Mouse (Mus musculus): ENCODE results near the gene Scmh1. TPM values are rescaled to one million over a fixed set of nuclear protein-coding genes. Genes with fewer than 3 reads are reported as not detected.

Scmh1 gene
- polyA plus RNA-seq, 1 experiment from 2014 or later, result 36.8 TPM

- H3K4me1 ChIP-seq, result no peaks in the 10 kb centered on the region
- H3K36me3 ChIP-seq, result peaks cover 91% of the 10 kb centered on the region
- no peak for DNase-seq (ENCODE audit: low spot score)
- H3K27me3 ChIP-seq (ENCODE audit: low read depth, poor library complexity, severe bottlenecking), result no peaks in the 10 kb centered on the region
- WGBS, result 77% methylated on average over 5 of the region's 5 CpGs
- H3K4me3 ChIP-seq, result no peak overlapping the region
- H3K27ac ChIP-seq (replicated peaks), result no peak overlapping the region
- H3K9me3 ChIP-seq (replicated peaks), result no peaks in the 10 kb centered on the region
Measured at GRCm38 (mm10) chr4:120521761-120522160, 116.7 kb downstream of the Scmh1 start.

DNA sequence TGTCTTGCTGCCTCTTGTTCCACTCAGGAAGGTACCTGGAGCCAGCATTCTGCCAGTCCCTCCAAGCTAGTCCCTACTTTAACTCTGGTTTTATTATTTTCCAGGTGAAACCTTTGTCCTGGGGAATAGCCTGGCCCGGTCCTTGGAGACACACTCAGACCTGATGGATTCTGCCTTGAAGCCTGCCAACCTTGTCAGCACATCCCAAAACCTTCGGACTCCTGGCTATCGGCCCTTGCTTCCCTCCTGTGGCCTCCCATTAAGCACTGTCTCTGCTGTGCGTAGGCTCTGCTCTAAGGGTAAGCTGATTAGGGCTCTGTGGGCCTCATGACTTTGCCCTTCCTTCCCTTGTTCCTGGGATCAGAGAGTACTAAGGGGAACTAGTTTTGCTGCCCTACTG is 117.3 kb downstream of the Scmh1 start:
- H3K4me3 ChIP-seq, result no peak overlapping the region
- WGBS, result 90% methylated on average over 4 of the region's 4 CpGs
- no peak overlapping the region for H3K27ac ChIP-seq (replicated peaks)
- H3K36me3 ChIP-seq, result peaks cover 87% of the 10 kb centered on the region
- no peaks in the 10 kb centered on the region for H3K27me3 ChIP-seq (ENCODE audit: low read depth, poor library complexity, severe bottlenecking)
- no peak for DNase-seq (ENCODE audit: low spot score)
- H3K9me3 ChIP-seq (replicated peaks), result no peaks in the 10 kb centered on the region
- no peaks in the 10 kb centered on the region for H3K4me1 ChIP-seq

DNA sequence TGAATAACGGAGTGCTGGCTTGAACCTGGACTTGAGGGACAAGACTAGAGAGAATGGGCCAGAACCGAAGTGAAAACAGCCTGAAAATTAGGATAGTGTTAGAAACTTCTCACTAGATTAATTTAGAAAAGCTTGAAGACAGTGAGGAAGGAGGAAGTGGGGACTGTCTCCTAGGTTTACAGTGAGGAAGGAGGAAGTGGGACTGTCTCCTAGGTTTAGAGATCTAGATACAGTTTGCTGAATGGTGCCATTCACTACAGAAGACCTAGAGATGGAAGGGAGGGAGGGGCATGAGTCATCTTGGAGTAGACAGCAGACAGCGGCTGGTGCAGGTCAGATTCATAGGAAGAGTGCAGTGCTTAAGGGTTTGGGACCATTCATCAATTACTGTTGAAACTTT is 118.0 kb downstream of the Scmh1 start:
- no peaks in the 10 kb centered on the region for H3K27me3 ChIP-seq (ENCODE audit: low read depth, poor library complexity, severe bottlenecking)
- H3K4me3 ChIP-seq, result no peak overlapping the region
- H3K27ac ChIP-seq (replicated peaks), result no peak overlapping the region
- DNase-seq (ENCODE audit: low spot score), result no peak
- H3K36me3 ChIP-seq, result peaks cover 84% of the 10 kb centered on the region
- no peaks in the 10 kb centered on the region for H3K4me1 ChIP-seq
- 89% methylated on average over 3 of the region's 3 CpGs for WGBS
- H3K9me3 ChIP-seq (replicated peaks), result no peaks in the 10 kb centered on the region

- WGBS, result 74% methylated on average over 9 of the region's 9 CpGs
- H3K9me3 ChIP-seq (replicated peaks), result no peaks in the 10 kb centered on the region
- DNase-seq (ENCODE audit: low spot score), result no peak
- no peaks in the 10 kb centered on the region for H3K27me3 ChIP-seq (ENCODE audit: low read depth, poor library complexity, severe bottlenecking)
- H3K36me3 ChIP-seq, result peaks cover 81% of the 10 kb centered on the region
- no peak overlapping the region for H3K27ac ChIP-seq (replicated peaks)
- no peak overlapping the region for H3K4me3 ChIP-seq
- H3K4me1 ChIP-seq, result no peaks in the 10 kb centered on the region
Measured at GRCm38 (mm10) chr4:120528171-120528570, 123.1 kb downstream of the Scmh1 start.

DNA sequence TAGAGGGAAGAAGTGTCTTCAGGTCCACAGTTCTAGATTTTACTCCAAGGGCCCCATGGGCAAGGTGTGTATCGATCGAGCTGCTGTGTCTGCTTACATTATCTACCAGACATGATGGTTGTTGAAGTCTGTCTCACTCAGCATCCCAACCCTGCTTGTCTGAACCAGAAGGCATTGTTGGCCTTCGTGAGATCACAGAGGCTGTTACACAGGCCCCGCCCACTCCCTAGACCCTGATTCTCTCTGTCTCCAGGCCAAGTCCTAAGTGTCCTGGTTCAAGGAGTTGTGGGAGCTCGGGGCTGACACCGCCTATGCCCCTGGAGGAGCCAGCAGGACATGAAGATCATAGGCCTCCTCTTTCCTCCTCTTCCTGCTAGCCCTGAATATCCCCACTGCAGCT is 126.9 kb downstream of the Scmh1 start, which contains the start of gene Slfnl1:
Gene Slfnl1, plus strand, starts transcription at position 246 of the 400 bp plus-strand sequence.
- Histone ChIP-seq H3K27me3 (ENCODE audit: low read depth, poor library complexity, severe bottlenecking) (no peaks in the 10 kb centered on the region), H3K27ac (replicated peaks) (no peak within 1 kb of the TSS), H3K4me3 (no peak within 1 kb of the TSS), H3K4me1 (no peaks in the 10 kb centered on the region), H3K9me3 (replicated peaks) (no peaks in the 10 kb centered on the region), H3K36me3 (peaks cover 60% of the 10 kb centered on the region)
- WGBS, result 89% methylated on average over 6 of the region's 6 CpGs
- DNase-seq (ENCODE audit: low spot score), result no peak

DNA sequence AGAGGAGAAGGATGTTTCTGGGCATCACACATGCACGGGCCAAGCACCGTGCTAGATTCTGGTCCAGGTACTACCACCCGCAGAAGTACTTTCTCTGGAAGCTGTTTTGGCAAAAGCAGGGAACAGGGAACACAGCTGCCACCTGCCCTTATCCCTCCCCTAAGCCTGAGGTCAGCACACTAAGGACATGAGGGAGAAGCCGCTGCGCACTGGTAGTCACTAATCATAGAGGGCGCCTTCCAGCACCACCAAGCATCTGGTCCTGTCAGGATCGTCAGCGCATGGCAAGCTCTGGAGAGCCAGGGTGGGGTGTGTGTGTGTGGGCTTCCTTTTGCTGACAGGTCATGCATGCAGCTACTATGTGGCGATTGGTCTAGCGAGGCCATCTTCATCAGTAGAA is 133.6 kb downstream of the Scmh1 start:
- H3K27ac ChIP-seq (replicated peaks), result no peak overlapping the region
- no peaks in the 10 kb centered on the region for H3K9me3 ChIP-seq (replicated peaks)
- no peak overlapping the region for H3K4me3 ChIP-seq
- H3K27me3 ChIP-seq (ENCODE audit: low read depth, poor library complexity, severe bottlenecking), result no peaks in the 10 kb centered on the region
- DNase-seq (ENCODE audit: low spot score), result no peak
- H3K4me1 ChIP-seq, result no peaks in the 10 kb centered on the region
- WGBS, result 94% methylated on average over 10 of the region's 10 CpGs
- peaks cover 68% of the 10 kb centered on the region for H3K36me3 ChIP-seq

GRCm38 (mm10) chr4:120544896-120545295 is 139.8 kb downstream of the Scmh1 start:
- no peak overlapping the region for H3K4me3 ChIP-seq
- H3K36me3 ChIP-seq, result peaks cover 99% of the 10 kb centered on the region
- no peak for DNase-seq (ENCODE audit: low spot score)
- H3K4me1 ChIP-seq, result no peaks in the 10 kb centered on the region
- no peak overlapping the region for H3K27ac ChIP-seq (replicated peaks)
- H3K9me3 ChIP-seq (replicated peaks), result no peaks in the 10 kb centered on the region
- no peaks in the 10 kb centered on the region for H3K27me3 ChIP-seq (ENCODE audit: low read depth, poor library complexity, severe bottlenecking)
- 69% methylated on average over 1 of the region's 1 CpGs for WGBS

- H3K4me3 ChIP-seq, result no peak overlapping the region
- peaks cover 98% of the 10 kb centered on the region for H3K36me3 ChIP-seq
- WGBS, result 92% methylated on average over 6 of the region's 6 CpGs
- H3K9me3 ChIP-seq (replicated peaks), result no peaks in the 10 kb centered on the region
- H3K27ac ChIP-seq (replicated peaks), result no peak overlapping the region
- no peaks in the 10 kb centered on the region for H3K27me3 ChIP-seq (ENCODE audit: low read depth, poor library complexity, severe bottlenecking)
- DNase-seq (ENCODE audit: low spot score), result no peak
- no peaks in the 10 kb centered on the region for H3K4me1 ChIP-seq
Measured at GRCm38 (mm10) chr4:120556592-120556991, 151.5 kb downstream of the Scmh1 start.

- Histone ChIP-seq H3K27me3 (ENCODE audit: low read depth, poor library complexity, severe bottlenecking) (no peaks in the 10 kb centered on the region), H3K36me3 (peaks cover 70% of the 10 kb centered on the region), H3K4me3 (no peak overlapping the region), H3K4me1 (peaks cover 32% of the 10 kb centered on the region), H3K27ac (replicated peaks) (no peak overlapping the region), H3K9me3 (replicated peaks) (no peaks in the 10 kb centered on the region)
- DNase-seq (ENCODE audit: low spot score), result no peak
- WGBS, result 92% methylated on average over 2 of the region's 2 CpGs
Measured at GRCm38 (mm10) chr4:120565726-120566125, 160.6 kb downstream of the Scmh1 start.

DNA sequence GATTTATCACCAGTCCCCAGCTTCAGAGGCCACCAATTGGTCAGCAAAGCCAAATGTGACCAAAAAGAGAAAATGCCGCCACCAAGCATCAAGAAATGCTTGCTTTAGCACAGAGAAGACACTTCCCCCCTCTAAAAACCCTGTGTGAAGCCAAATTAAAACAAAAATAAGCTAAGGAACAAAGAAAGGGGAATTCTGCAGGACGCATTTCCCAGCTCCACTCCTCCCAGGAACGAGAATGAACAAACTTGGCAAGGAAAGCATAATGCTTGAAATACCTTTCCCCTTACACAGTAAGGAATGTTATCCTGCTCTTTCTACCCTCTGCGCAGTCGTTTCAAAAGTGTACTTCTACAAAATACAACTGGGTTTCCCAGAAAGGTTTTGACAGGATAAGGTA is 162.9 kb downstream of the Scmh1 start:
- Histone ChIP-seq H3K27ac (replicated peaks) (no peak overlapping the region), H3K4me3 (peak overlapping the region; percentile 83), H3K9me3 (replicated peaks) (no peaks in the 10 kb centered on the region), H3K36me3 (peaks cover 47% of the 10 kb centered on the region), H3K27me3 (ENCODE audit: low read depth, poor library complexity, severe bottlenecking) (peaks cover 7% of the 10 kb centered on the region), H3K4me1 (peaks cover 37% of the 10 kb centered on the region)
- WGBS, result 70% methylated on average over 5 of the region's 5 CpGs
- no peak for DNase-seq (ENCODE audit: low spot score)

- Histone ChIP-seq H3K27me3 (ENCODE audit: low read depth, poor library complexity, severe bottlenecking) (peaks cover 7% of the 10 kb centered on the region), H3K9me3 (replicated peaks) (no peaks in the 10 kb centered on the region), H3K27ac (replicated peaks) (peak overlapping the region; percentile 99), H3K36me3 (peaks cover 37% of the 10 kb centered on the region), H3K4me3 (peak overlapping the region; percentile 83), H3K4me1 (peaks cover 37% of the 10 kb centered on the region)
- no peak for DNase-seq (ENCODE audit: low spot score)
- 17% methylated on average over 4 of the region's 4 CpGs for WGBS
Measured at GRCm38 (mm10) chr4:120569025-120569424, 163.9 kb downstream of the Scmh1 start.

GRCm38 (mm10) chr4:120569486-120570437 is 164.7 kb downstream of the Scmh1 start, which contains the start of gene Ctps:
Ctps (minus strand) TSS chr4:120570276.
- Histone ChIP-seq H3K36me3 (peaks cover 29% of the 10 kb centered on the region), H3K4me3 (peak within 1 kb of the TSS; percentile 83), H3K27ac (replicated peaks) (peak within 1 kb of the TSS; percentile 99), H3K27me3 (ENCODE audit: low read depth, poor library complexity, severe bottlenecking) (peaks cover 7% of the 10 kb centered on the region), H3K9me3 (replicated peaks) (no peaks in the 10 kb centered on the region), H3K4me1 (peaks cover 37% of the 10 kb centered on the region)
- peak; percentile 99 for DNase-seq (ENCODE audit: low spot score)
- under 1% methylated on average over 97 of the region's 97 CpGs for WGBS

DNA sequence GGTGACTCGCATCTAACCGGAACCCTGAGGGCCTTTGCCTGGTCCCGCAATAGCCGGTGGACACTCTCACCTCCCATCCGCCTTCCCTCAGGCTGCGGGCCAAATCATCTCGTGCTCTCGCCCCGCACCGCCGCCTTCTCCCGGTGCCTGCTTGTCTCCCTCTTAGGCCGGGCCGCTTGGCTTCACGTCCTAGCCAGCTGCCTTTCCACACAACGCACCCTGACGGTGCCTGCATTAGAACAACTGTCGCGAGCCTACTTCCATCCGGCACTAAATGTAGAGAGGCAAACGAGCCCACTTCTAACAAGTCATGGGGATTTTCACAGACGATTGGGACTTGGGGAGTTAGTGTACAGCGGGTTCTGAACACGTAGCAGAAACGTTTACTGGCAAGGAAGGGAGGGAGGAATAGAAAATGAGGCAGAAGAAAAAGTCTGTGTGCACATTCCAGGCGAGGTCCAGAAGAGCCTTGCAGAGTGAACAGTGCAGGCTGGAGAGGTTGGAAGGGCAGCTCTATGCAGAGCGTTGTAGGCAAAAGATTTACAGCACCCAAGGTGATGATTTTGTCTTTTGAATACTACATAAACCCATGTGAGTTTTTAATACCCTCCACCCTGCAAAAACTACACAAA is 165.5 kb downstream of the Scmh1 start:
- Histone ChIP-seq H3K27ac (replicated peaks) (peak overlapping the region; percentile 99), H3K4me3 (peak overlapping the region; percentile 83), H3K27me3 (ENCODE audit: low read depth, poor library complexity, severe bottlenecking) (peaks cover 7% of the 10 kb centered on the region), H3K9me3 (replicated peaks) (no peaks in the 10 kb centered on the region), H3K36me3 (peaks cover 21% of the 10 kb centered on the region), H3K4me1 (peaks cover 37% of the 10 kb centered on the region)
- DNase-seq (ENCODE audit: low spot score), result no peak
- 2% methylated on average over 27 of the region's 27 CpGs for WGBS
